Mouse (Mus musculus): ENCODE results near the gene Ankrd44. TPM values are rescaled to one million over a fixed set of nuclear protein-coding genes. Genes with fewer than 3 reads are reported as not detected.

The Ankrd44 gene
- polyA plus RNA-seq, 1 experiment: 7.1 TPM

GRCm38 (mm10) chr1:54827351-54827750, 98.8 kb downstream of the Ankrd44 start:
- no peak for DNase-seq (ENCODE audit: low read depth, low spot score)
- 73% methylated on average over 3 of the region's 3 CpGs for WGBS

DNA sequence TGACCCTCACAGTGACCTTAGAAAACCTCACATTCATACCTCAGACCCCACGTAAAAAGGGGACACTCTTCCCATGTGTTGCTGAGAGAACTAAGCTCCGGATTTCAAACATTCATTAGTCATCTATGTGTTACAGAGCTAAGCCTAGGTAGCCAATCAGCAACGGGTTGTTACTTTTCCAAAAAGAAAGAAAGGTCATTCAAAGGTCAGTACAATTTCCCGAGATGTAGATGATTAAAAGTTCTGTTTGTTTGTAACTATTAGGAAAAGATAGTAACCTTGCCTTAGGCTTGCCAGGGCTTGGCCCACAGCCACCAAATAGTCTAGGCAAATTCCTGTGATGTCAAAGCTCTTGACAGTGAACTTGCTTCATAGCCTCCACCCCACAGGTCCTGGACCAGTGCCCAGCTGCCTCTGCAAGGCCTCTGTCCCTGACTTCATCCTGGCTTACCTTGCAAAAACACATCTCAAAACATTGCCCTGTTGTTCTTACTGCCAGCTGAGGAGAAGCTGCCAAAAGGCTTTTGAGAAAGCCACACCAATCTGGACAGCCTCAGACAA, 99.7 kb downstream of the Ankrd44 start:
- WGBS: 45% methylated on average over 4 of the region's 4 CpGs
- no peak for DNase-seq (ENCODE audit: low read depth, low spot score)

DNA sequence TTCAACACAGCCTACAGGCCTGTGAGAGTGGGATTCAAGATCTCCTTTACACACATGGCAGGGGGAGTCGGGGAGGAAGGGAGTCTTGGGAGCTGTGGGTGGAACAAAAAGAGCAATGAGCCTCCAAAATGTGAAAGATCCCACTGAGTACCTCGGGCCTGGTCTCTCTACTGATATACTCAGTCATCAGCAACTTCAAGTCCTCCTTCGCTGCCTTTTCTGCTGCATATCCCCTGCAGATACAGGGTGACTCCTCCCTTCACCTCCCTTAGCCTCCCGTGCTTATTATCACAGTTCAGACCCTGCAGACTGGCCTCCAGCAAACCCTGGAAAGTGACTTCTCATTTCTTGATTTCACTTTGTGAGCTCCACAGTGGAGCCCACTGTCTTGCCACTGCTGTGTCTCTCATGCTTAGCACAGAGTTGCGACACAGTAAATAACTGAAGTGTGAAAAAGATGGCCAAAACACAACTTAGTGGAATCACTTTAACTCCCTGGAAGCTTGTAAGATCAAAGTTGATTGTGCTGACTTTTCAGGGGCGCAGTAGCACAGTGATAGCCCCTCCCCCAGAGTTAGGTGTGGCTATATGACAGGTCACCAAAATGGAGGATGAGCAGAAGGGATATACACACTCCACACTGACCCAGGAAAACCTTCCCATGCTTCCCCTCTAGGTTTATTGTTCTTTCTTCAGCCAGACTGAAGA, 100.3 kb downstream of the Ankrd44 start:
- 81% methylated on average over 6 of the region's 6 CpGs for WGBS
- DNase-seq (ENCODE audit: low read depth, low spot score): no peak

DNA sequence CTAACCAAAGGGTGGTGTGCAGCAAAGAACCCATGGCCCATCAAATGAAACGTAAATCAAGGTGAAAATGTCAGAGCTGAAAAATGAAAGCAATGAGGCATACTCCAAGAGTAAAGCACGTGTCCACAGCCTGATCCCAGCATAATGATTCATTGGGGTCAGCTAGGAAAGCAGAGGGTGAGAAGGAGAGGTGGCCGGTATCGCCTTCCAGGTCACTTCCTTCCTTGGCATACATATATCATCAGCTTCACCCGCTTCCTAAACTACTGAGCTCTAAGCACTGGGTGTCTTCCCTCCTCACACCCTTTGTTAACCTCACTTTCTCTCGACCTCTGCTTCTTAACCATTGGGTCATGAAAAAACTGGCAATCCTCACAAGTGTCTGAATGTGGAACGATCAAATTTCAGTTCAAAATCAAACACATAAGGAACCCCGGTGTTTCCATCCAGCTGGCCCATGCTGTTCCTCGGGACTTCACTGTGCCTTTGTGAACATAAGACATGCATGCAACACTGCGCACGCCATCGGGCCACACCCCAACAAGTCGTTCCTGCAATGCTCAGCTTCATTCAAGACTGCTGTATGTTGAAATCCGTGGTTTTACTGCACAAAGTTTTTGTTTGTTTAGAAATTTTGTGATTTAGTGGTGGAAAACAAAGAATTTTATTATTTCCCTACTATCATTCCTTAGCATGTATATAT, 101.9 kb downstream of the Ankrd44 start:
- WGBS: 74% methylated on average over 14 of the region's 14 CpGs
- DNase-seq (ENCODE audit: low read depth, low spot score): no peak

DNA sequence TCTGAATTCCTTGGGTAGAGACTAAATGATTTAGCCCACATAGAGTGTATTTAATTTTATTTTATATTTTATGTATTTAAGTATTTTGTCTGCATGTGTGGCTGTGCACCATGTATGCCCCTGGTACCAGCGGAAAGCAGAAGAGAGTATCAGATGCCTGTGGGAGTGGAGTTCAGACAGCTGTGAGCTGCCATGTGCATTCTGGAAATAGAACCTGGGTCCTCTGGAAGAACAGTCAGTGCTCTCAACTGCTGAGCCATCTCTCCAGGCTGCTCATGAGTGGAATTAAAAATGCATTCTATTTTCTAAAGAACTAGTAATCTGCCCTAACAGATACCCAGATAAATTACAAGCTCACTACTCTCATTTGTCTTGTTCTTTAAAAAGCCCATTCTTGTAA, 104.4 kb downstream of the Ankrd44 start:
- no peak for DNase-seq (ENCODE audit: low read depth, low spot score)
- 97% methylated on average over 1 of the region's 1 CpGs for WGBS

DNA sequence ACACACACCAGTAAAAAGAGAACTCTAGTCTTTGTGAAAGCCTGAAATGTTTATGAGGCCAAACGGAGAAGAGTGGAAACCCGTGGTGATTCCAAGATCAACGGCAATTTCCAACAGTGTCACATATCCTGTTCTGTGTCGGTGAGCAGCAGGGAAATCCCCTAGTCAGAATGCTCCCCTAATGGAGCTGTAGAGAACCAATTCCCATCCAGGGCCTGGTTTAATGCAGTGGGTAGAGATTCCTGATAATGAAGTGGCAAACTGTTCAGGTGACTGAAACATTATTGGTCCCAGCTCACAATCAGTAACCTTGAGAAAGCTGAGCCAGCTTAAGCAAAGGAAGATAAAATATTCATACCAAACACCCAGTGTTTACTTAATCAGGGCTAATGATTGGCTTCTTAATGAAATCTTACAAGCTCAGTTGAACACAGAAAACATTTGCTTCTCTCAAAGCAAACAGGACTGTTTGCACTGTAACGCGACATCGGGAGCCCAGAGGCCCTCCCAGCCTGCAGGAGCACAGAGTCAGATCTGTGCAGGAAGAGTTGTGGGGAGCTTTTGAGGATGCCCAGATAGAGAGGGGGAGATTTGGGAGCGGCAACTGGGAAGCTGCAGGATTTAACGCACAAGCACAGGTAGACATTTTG, 110.9 kb downstream of the Ankrd44 start:
- WGBS: 44% methylated on average over 9 of the region's 9 CpGs
- no peak for DNase-seq (ENCODE audit: low read depth, low spot score)

GRCm38 (mm10) chr1:54809811-54810549, 116.2 kb downstream of the Ankrd44 start:
- no peak for DNase-seq (ENCODE audit: low read depth, low spot score)
- 79% methylated on average over 10 of the region's 10 CpGs for WGBS

DNA sequence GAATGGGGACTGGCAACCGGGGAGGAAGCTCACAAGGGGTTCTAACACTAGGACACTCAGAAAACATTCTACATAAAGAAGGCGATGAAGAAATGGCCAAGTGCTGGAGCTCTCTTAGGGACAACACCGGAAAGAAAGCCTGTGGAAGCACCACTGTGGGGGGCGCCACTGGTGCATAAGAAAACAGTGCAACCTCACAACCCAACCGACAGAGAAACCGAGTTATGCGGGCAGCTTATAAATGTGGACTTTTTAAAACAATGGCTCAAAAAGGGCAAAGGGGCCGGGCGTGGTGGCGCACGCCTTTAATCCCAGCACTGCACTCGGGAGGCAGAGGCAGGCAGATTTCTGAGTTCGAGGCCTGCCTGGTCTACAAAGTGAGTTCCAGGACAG, 117.1 kb downstream of the Ankrd44 start:
- 98% methylated on average over 13 of the region's 13 CpGs for WGBS
- no peak for DNase-seq (ENCODE audit: low read depth, low spot score)

- WGBS: 67% methylated on average over 4 of the region's 4 CpGs
Measured at GRCm38 (mm10) chr1:54808401-54809097, 117.6 kb downstream of the Ankrd44 start.

GRCm38 (mm10) chr1:54807832-54808231, 118.4 kb downstream of the Ankrd44 start:
- DNase-seq (ENCODE audit: low read depth, low spot score): no peak
- WGBS: 100% methylated on average over 3 of the region's 3 CpGs

More at GRCm38 (mm10) chr1:54808401-54809097, 117.6 kb downstream of the Ankrd44 start:
- DNase-seq (ENCODE audit: low read depth, low spot score): no peak

DNA sequence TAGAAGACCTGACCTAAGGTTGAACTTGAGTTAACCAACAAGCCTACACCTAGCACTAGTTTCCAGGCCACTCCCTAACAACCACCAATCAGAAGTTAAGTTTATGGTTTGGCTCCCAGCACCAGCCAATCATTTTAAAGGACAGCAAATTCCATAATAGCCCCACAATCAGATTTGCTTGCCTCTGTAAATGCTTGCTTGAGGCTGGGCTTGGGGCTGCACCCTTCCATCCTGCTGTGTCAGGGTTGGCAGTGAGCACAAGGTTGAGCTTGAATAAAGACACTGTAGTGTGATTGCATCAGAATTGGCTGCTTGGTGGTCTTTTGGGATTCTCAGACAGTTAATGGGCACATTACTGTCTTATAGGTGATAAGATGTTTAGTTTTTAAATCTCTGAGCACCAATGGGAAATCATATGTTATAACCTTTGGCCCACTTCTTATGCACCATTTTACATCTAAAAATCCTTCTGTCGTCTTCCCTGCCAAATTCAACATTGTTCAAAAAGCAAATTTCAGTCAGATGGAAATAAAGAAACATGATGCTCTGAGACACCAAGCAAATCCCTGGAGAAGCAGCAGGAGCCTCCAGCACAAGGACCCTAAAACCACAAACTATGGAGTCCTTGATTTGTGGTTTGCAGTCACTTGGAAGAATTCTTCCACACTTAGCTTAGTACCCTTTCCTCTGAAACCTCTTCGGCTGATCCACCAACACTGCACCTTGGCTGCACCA, 119.9 kb downstream of the Ankrd44 start:
- WGBS: 88% methylated on average over 2 of the region's 2 CpGs
- no peak for DNase-seq (ENCODE audit: low read depth, low spot score)

DNA sequence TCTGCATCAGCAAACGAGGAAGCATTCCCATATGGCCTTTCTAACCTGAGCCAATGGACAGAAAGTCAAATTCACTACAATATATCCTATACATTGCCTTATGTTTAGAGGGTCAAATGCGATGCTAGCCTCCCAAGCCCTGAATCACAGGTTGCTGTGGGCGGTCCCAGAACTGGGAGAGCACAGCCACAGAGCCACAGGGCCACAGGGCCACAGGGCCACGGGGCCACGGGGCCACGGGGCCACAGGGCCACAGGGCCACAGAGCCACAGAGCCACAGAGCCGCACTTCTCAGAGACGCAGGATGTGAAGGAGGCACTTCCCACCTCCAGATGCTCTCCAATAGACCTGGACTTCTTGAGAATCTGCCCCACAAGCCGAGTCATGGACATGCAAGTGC, 121.8 kb downstream of the Ankrd44 start:
- no peak for DNase-seq (ENCODE audit: low read depth, low spot score)
- WGBS: 95% methylated on average over 9 of the region's 9 CpGs

GRCm38 (mm10) chr1:54802703-54803102, 123.5 kb downstream of the Ankrd44 start:
- 64% methylated on average over 11 of the region's 11 CpGs for WGBS
- DNase-seq (ENCODE audit: low read depth, low spot score): no peak

- WGBS: 53% methylated on average over 2 of the region's 3 CpGs
- DNase-seq (ENCODE audit: low read depth, low spot score): no peak
Measured at GRCm38 (mm10) chr1:54801256-54801655, 124.9 kb downstream of the Ankrd44 start.

- 48% methylated on average over 1 of the region's 1 CpGs for WGBS
- no peak for DNase-seq (ENCODE audit: low read depth, low spot score)
Measured at GRCm38 (mm10) chr1:54799421-54799820, 126.8 kb downstream of the Ankrd44 start.

DNA sequence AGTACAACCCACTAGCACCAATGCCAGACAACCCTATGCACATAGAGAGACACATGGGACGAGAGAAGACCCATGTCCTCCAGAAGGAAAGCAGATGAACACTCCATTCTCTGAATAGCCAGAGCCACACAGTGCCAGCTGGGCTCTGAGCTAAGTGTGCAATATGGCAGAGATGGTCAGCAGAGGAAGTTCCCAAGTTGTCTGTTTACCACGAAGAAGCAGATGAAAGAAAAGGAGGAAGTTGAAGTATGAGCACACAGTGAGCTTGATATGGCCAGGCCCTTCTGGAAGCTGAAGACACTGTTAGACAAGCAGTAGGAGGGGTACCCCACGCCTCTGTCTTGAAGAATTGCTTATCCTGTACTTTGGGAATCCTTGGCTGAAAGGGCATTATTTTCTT, 127.8 kb downstream of the Ankrd44 start:
- WGBS: 71% methylated on average over 3 of the region's 3 CpGs
- no peak for DNase-seq (ENCODE audit: low read depth, low spot score)

- 88% methylated on average over 2 of the region's 2 CpGs for WGBS
- DNase-seq (ENCODE audit: low read depth, low spot score): no peak
Measured at GRCm38 (mm10) chr1:54794709-54795108, 131.5 kb downstream of the Ankrd44 start.

DNA sequence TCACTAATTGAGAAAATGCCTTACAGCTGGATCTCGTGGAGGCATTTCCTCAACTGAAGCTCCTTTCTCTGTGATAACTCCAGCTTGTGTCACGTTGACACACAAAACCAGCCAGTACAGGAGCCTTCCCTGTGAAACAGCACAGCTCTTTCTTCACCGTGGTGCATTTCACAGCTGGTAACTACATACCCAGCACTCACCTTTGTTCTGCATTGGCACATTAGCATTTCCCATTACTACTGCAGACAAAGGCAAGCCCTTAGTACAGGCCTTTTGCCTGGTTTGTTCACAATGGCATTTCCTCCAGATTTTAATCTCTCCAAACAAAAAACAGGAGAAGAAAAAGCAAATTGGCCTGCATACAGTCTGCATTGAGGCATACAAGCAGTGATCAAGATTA, 134.8 kb downstream of the Ankrd44 start:
- no peak for DNase-seq (ENCODE audit: low read depth, low spot score)
- WGBS: 71% methylated on average over 3 of the region's 3 CpGs

Data from large intestine, adult 2 months (tissue).